Mouse (Mus musculus) embryonic facial prominence, embryonic 14.5 days (tissue): Measurements from ENCODE around the gene Neu1. TPM values are rescaled to one million over a fixed set of nuclear protein-coding genes. Genes with fewer than 3 reads are reported as not detected.

Experiments
- ATAC-seq: fragments of 200-750 bp; cut with Nextera tagmentation; 2 replicates; pipeline ENCODE4 v1.8.0; 2017; ENCODE audit warnings: low read depth, moderate number of reproducible peaks, moderate TSS enrichment
- DNase-seq: peaks from one replicate; pipeline ENCODE4 v3.0.0-alpha.2; 2015; ENCODE audit warnings: low spot score
- H3K27ac ChIP-seq: fragments of 300-500 bp; sonication (generic); replicated peaks from 2 replicates; pipeline ENCODE4 v1.5.1; 2014; ENCODE audit warnings: low read depth, mild to moderate bottlenecking, low read length, moderate library complexity
- H3K27me3 ChIP-seq: fragments of 300-500 bp; sonication (generic); replicated peaks from 2 replicates; pipeline ENCODE4 v1.6.1; 2014; ENCODE audit warnings: low read length; ENCODE audit not compliant: control insufficient read depth, insufficient read depth
- H3K36me3 ChIP-seq: fragments of 300-500 bp; sonication (generic); 2 replicates; pipeline ENCODE4 v1.6.1; 2014; ENCODE audit warnings: low read length, mixed read lengths; ENCODE audit not compliant: control insufficient read depth, insufficient read depth
- H3K4me1 ChIP-seq: fragments of 300-500 bp; sonication (generic); 2 replicates; pipeline ENCODE4 v1.6.1; 2014; ENCODE audit warnings: antibody characterized with exemption, low read length; ENCODE audit not compliant: control insufficient read depth, insufficient read depth
- H3K4me2 ChIP-seq: fragments of 300-500 bp; sonication (generic); 2 replicates; pipeline ENCODE4 v1.6.1; 2014; ENCODE audit warnings: low read depth, mild to moderate bottlenecking, low read length, moderate library complexity, mixed read lengths
- H3K4me3 ChIP-seq: fragments of 300-500 bp; sonication (generic); 2 replicates; pipeline ENCODE4 v1.5.1; 2014; ENCODE audit warnings: low read depth, mild to moderate bottlenecking, low read length
- H3K9ac ChIP-seq: fragments of 300-500 bp; sonication (generic); 2 replicates; pipeline ENCODE4 v1.6.1; 2014; ENCODE audit warnings: low read depth, mild to moderate bottlenecking, low read length, moderate library complexity, mixed read lengths
- H3K9me3 ChIP-seq: fragments of 300-500 bp; sonication (generic); 2 replicates; pipeline ENCODE4 v1.6.1; 2016; ENCODE audit warnings: low read length; ENCODE audit not compliant: control insufficient read depth
- WGBS: fragments of 180-500 bp; shearing (Covaris S2); extraction: QIAGEN DNeasy Blood & Tissue Kit; methylation state at CpG from one replicate; pipeline ENCODE4 v1.1.7; 2014; 5-methylcytosine and 5-hydroxymethylcytosine counted together
- polyA plus RNA-seq: library from polyadenylated mRNA; unstranded; fragments of >200 nt; fragmentation: Nextera tagmentation; extraction: Ambion mirVana; gene quantifications from 2 replicates; pipeline ENCODE4 v1.2.1, GENCODE M21; 2014

Neu1 gene
- polyA plus RNA-seq, 1 experiment from 2014 or later = 15.0 TPM

DNA sequence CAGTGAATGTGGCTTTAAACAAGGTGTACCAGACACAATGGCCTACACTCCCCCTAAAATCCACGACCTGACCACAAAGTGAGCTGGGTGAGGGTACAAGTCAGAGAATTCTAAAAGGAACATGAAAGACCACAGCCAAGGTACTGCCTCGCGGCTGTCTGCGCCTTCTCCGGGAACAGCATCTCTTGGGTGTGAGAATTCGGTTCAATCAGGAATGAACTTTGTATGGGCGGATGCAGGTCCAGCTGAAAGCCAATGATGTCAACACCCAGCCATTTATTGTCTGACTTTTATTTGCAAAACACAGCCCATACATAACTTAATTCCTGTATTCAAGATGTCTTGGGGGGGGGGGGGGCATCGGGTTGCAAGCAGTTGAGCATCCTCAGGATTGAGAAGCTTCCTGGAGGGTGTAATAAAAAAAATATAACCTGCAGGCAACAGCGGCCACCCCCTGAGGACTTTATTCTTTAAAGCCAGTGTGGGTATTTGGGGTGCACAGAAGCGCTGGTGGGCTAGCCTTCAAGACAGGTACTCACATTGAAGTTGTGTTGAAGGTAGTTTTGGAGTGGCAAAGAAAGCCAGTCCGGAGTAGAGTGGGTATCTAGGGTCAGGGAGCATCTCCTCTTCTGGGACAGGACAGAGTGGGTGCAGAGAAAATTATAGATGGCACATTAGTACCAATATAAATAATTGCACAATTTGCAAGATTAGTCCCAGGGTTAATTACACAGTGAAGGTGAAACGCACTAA lies 37.8 kb upstream of the Neu1 start:
- Histone ChIP-seq H3K27me3 (no peaks in the 10 kb centered on the region), H3K4me2 (peak overlapping the region; percentile 84), H3K4me3 (peak overlapping the region; percentile 80; the same call in 1 of the 2 replicates), H3K36me3 (peaks cover 9% of the 10 kb centered on the region; the same call in 1 of the 2 replicates), H3K9ac (peak overlapping the region; percentile 91; the same call in 1 of the 2 replicates), H3K9me3 (no peaks in the 10 kb centered on the region), H3K27ac (peak overlapping the region; percentile 78; the same call in 1 of the 2 replicates), H3K4me1 (peaks cover 12% of the 10 kb centered on the region; the same call in 1 of the 2 replicates)
- WGBS = 71% methylated on average over 12 of the region's 12 CpGs
- no peak for ATAC-seq
- no peak for DNase-seq

- peak overlapping the region; percentile 84 for H3K4me2 ChIP-seq
- 0% methylated on average over 10 of the region's 51 CpGs for WGBS
- ATAC-seq (peak; percentile 90), DNase-seq (peak; percentile 97)
- no peaks in the 10 kb centered on the region for H3K9me3 ChIP-seq
- peaks cover 9% of the 10 kb centered on the region; the same call in 1 of the 2 replicates for H3K36me3 ChIP-seq
- no peaks in the 10 kb centered on the region for H3K27me3 ChIP-seq
- peak overlapping the region; percentile 91 for H3K9ac ChIP-seq
- peak overlapping the region; percentile 90 for H3K27ac ChIP-seq
- peak overlapping the region; percentile 80 for H3K4me3 ChIP-seq
- peaks cover 12% of the 10 kb centered on the region; the same call in 1 of the 2 replicates for H3K4me1 ChIP-seq
These were observed 36.9 kb upstream of the Neu1 start for GRCm38 (mm10) chr17:34894074-34894597.

GRCm38 (mm10) chr17:34894801-34895530 lies 36.1 kb upstream of the Neu1 start:
- Histone ChIP-seq H3K4me3 (peak overlapping the region; percentile 80), H3K27ac (peak overlapping the region; percentile 90), H3K4me2 (peak overlapping the region; percentile 84), H3K4me1 (peaks cover 12% of the 10 kb centered on the region; the same call in 1 of the 2 replicates), H3K36me3 (peaks cover 9% of the 10 kb centered on the region; the same call in 1 of the 2 replicates), H3K9me3 (no peaks in the 10 kb centered on the region), H3K9ac (peak overlapping the region; percentile 91), H3K27me3 (no peaks in the 10 kb centered on the region)
- 12% methylated on average over 23 of the region's 51 CpGs for WGBS
- ATAC-seq (peak; percentile 15), DNase-seq (peak; percentile 55)

DNA sequence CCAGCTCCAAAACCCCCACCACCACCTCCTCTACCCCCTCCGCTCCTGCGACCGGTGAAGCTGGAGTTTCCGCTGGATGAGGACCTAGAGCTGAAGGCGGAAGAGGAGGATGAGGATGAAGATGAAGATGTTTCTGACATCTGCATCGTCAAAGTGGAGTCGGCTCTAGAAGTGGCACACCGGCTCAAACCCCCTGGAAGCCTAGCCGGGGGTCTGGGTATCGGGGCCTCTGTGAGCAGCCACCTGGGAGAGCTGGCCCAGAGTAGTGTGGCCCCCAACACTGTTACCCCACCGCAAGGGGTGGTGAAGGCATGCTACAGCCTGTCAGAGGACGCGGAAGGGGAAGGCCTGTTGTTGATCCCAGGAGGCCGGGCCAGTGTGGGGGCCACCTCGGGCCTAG lies 35.3 kb upstream of the Neu1 start:
- H3K9me3 ChIP-seq = no peaks in the 10 kb centered on the region
- WGBS = 84% methylated on average over 14 of the region's 15 CpGs
- peaks cover 9% of the 10 kb centered on the region; the same call in 1 of the 2 replicates for H3K36me3 ChIP-seq
- no peaks in the 10 kb centered on the region for H3K27me3 ChIP-seq
- H3K4me2 ChIP-seq = peak overlapping the region; percentile 84
- H3K27ac ChIP-seq = peak overlapping the region; percentile 90
- peaks cover 12% of the 10 kb centered on the region; the same call in 1 of the 2 replicates for H3K4me1 ChIP-seq
- peak overlapping the region; percentile 80 for H3K4me3 ChIP-seq
- no peak for ATAC-seq
- peak overlapping the region; percentile 91 for H3K9ac ChIP-seq
- DNase-seq = no peak

- DNase-seq = no peak
- H3K4me3 ChIP-seq = peak overlapping the region; percentile 2; the same call in 1 of the 2 replicates
These were observed 34.7 kb upstream of the Neu1 start for GRCm38 (mm10) chr17:34896366-34896765.

DNA sequence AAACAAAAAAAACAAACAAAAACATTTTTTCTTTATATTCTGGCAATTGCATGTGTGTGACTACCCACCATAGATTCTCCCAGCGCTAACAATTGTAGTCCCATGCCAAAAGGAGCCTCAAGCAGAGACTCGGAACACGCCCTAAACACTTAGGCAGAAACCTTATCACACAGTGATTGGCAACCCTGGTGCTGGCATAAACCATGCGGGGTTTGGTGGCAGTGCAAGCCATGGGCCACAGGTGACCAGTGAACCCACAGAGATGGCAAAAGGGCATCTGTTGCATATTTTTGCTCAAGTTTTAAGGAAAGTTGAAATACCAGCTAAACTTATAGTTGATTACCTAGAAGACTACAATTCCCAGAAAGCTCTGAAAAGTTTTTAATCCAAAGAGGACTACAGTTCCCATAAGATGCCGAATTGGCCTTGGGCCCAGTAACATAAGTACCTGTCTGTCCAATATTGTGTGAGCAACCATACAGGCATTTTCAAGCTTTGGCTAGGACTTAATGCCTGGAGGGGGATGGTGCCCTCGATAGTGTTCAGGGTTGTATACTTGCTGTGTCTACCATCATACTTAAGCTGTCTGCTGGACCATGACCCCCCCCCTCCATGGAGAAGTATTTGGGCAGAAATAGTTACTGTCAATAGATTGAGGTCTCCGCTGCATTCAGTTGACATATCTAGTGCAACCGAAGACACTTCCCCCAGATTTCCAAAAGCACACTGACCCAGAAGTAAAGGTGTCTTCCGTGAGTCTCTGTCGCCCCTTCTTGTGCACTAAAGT lies 33.5 kb upstream of the Neu1 start:
- 16% methylated on average over 10 of the region's 10 CpGs for WGBS
- 0 out of 2 replicates have a peak, but pooled peaks have one; percentile 7 for ATAC-seq
- H3K9me3 ChIP-seq = no peaks in the 10 kb centered on the region
- H3K36me3 ChIP-seq = peaks cover 24% of the 10 kb centered on the region
- H3K9ac ChIP-seq = peak overlapping the region; percentile 84
- no peaks in the 10 kb centered on the region for H3K27me3 ChIP-seq
- peak; percentile 94 for DNase-seq
- H3K27ac ChIP-seq = peak overlapping the region; percentile 96
- peaks cover 12% of the 10 kb centered on the region; the same call in 1 of the 2 replicates for H3K4me1 ChIP-seq
- H3K4me3 ChIP-seq = peak overlapping the region; percentile 89
- peak overlapping the region; percentile 74 for H3K4me2 ChIP-seq

More at GRCm38 (mm10) chr17:34896366-34896765, 34.7 kb upstream of the Neu1 start:
- Histone ChIP-seq H3K27ac (no peak overlapping the region), H3K9ac (no peak overlapping the region), H3K9me3 (no peaks in the 10 kb centered on the region), H3K4me1 (peaks cover 12% of the 10 kb centered on the region; the same call in 1 of the 2 replicates), H3K36me3 (peaks cover 14% of the 10 kb centered on the region), H3K4me2 (0 out of 2 replicates have a peak overlapping the region, but pooled peaks have one; percentile 84), H3K27me3 (no peaks in the 10 kb centered on the region)
- WGBS = 85% methylated on average over 17 of the region's 17 CpGs
- ATAC-seq = no peak

DNA sequence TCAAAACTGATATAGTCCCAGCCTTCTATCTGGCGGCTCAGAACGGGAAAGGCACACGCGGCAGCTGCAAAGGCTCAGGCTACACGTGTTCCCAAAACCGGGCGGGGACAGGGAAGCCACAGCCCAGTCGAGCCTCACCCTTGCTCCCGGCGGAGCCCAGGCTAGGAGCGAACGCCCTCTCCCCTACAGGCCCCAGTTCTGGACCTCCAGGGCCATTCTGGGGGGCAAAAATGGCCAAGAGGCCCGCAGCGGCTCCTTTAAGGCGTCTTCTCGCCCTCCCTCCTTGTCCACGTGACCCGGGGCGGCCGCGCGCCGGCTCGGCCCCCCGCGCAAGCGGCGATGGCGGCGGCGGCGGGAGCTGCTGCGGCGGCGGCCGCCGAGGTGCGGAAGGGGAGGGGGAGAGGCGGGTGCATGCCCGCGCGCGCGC lies 32.9 kb upstream of the Neu1 start, which contains the start of the genes C2 and Ehmt2:
C2 (minus strand) TSS at position 106 of the 427 bp plus-strand sequence.
Ehmt2 (plus strand) TSS at position 310 of the 427 bp plus-strand sequence.
- H3K27me3 ChIP-seq = no peaks in the 10 kb centered on the region
- peaks cover 12% of the 10 kb centered on the region; the same call in 1 of the 2 replicates for H3K4me1 ChIP-seq
- H3K9me3 ChIP-seq = no peaks in the 10 kb centered on the region
- peak within 1 kb of the TSS; percentile 84 for H3K9ac ChIP-seq
- H3K36me3 ChIP-seq = peaks cover 30% of the 10 kb centered on the region
- peak within 1 kb of the TSS; percentile 96 for H3K27ac ChIP-seq
- H3K4me2 ChIP-seq = peak within 1 kb of the TSS; percentile 74
- peak; percentile 88 for DNase-seq
- WGBS = 0% methylated on average over 15 of the region's 44 CpGs
- peak; percentile 35; the same call in 1 of the 2 replicates for ATAC-seq
- H3K4me3 ChIP-seq = peak within 1 kb of the TSS; percentile 89
